Mouse (Mus musculus): ENCODE measurements around the gene Olfr545.
A peak's percentile ranks its signal among the peaks of the same experiment; 100 is the strongest.

The Olfr545 gene

GRCm38 (mm10) chr7:102479368-102480078 lies 19.9 kb downstream of the Olfr545 start:
- DNase-seq (ENCODE audit: low read depth, low spot score): no peak

GRCm38 (mm10) chr7:102478926-102479325 lies 20.4 kb downstream of the Olfr545 start:
- no peak for DNase-seq (ENCODE audit: low read depth, low spot score)

DNA sequence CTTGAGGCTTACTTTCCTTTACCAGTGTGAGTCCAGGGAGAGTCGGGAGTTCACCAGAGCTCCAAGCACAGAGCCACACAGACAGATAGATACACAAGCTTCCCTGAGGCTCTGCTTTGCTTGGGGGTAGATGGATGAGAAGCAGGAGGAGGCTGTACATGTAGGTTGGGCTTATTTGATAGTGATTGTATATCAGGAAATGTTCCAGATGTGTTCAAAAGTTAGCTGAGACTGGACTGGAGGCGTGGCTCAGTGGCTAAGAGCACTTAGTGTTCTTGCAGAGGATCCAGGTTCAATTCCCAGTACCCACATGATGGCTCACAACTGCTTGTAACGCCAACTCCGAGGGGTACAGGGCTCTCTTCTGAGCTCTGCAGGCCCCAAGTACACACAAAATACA lies 20.9 kb downstream of the Olfr545 start:
- no peak for DNase-seq (ENCODE audit: low read depth, low spot score)

DNA sequence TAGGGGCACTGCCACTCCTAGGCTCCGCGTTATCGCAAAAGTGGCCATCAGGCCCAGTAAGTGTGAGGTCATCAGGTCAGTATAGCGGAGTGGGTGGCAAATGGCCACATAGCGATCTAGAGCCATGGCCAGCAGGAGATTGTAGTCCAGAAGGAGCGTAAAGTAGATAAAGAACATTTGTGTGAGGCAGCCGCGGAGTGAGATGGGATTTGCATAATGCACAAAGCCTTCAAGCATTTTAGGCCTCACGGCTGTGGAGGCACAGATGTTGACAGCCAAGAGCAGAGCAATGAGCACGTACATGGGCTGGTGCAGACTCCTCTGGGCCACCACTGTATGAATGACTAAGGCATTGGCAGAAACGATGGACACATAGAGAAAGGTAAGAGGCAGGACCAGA lies 22.0 kb downstream of the Olfr545 start:
- no peak for DNase-seq (ENCODE audit: low read depth, low spot score)

DNA sequence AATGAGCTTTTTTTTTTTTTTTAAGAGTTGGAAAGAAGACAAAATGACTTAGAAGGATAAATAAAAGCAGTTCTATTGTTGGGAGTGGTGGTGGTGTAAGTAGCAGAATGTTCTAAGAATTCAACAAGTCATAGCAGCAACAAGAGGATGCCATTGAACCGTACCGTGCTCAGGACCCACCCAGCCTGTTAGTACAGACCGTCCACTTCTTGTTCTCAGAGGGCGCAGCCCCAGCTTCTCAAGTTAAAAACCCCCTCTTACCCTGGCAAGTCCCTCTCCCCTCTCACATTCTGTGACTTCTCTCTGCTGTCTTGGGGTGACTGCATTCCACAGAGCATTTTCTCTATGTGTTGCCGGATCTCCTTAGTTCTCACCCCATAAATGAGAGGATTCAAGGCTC lies 22.8 kb downstream of the Olfr545 start:
- no peak for DNase-seq (ENCODE audit: low read depth, low spot score)

GRCm38 (mm10) chr7:102472675-102473074 lies 26.7 kb downstream of the Olfr545 start:
- DNase-seq (ENCODE audit: low read depth, low spot score): no peak

- no peak for DNase-seq (ENCODE audit: low read depth, low spot score)
These were observed 31.8 kb downstream of the Olfr545 start for GRCm38 (mm10) chr7:102467566-102467965.

DNA sequence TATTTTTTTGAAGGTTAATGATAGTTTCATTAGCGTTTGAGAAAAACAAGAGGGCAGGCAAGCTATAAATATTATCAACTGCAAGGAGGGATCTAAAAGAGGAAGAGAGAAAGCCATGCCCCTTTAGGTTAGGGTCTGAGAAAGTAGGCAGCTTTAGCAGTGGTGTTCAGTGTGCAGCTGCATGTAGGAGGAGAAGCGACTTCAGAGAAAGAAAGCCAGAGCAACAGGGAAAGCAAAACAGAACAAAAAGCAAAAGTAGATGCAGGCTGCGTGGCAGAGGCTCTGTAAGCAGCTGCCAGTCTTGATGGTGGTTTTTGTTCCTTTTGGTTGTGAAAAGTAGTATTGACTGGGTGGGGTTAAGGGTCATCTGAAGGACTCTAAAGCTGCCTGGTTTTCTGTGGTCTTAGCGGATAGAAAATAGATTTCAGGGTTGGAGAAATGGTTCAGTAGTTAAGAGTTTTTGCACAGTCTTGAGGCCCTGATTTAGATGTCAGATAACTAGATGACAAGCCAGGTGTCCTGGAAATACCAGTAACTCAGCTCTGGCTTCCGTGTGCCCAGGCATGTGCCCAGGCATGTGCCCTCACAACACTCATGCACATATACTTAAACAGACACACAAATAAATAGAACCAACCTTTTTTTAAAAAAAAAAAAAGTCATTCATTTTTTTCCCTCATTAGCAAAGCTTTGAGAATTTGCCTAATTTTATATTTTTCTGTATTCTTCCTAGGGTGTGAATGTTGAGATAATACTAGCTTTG lies 40.6 kb downstream of the Olfr545 start:
- DNase-seq (ENCODE audit: low read depth, low spot score): no peak

GRCm38 (mm10) chr7:102446438-102446837 lies 52.9 kb downstream of the Olfr545 start:
- DNase-seq (ENCODE audit: low read depth, low spot score): no peak

DNA sequence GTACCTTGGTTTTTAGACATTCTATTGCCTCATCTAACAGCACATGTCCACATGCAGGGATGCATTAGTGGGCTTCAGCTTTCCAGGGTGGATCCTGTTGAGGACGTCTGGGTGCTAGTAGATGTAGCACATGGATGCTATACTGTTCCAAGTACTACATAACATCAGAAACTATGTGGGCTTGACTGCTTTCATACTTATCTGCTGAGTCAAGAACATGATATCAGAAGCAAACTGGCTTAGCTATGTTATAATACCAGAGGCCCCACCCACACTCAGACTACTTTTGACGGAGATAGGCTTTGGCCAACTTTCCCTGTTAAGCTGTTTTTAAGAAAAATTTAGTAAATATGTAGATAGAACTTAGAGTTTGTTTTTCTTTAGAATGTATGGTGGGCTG lies 55.1 kb downstream of the Olfr545 start:
- no peak for DNase-seq (ENCODE audit: low read depth, low spot score)

- no peak for DNase-seq (ENCODE audit: low read depth, low spot score)
These were observed 56.9 kb downstream of the Olfr545 start for GRCm38 (mm10) chr7:102442432-102442831.

- peak; percentile 97 for DNase-seq (ENCODE audit: low read depth, low spot score)
These were observed 57.5 kb downstream of the Olfr545 start, which contains the start of gene Rrm1 for GRCm38 (mm10) chr7:102441657-102442391. Gene Rrm1, plus strand, starts transcription at chr7:102441695.
